Mouse (Mus musculus): Measurements from ENCODE around the gene Rsbn1l.
A peak's percentile ranks its signal among the peaks of the same experiment; 100 is the strongest.

Gene Rsbn1l

GRCm38 (mm10) chr5:20905437-20905836 lies 50.8 kb downstream of the Rsbn1l start:
- no peak for DNase-seq (ENCODE audit: low read depth, low spot score)

- DNase-seq (ENCODE audit: low read depth, low spot score) = no peak
These were observed 51.6 kb downstream of the Rsbn1l start for GRCm38 (mm10) chr5:20904647-20905046.

GRCm38 (mm10) chr5:20897446-20898167 lies 58.6 kb downstream of the Rsbn1l start:
- DNase-seq (ENCODE audit: low read depth, low spot score) = no peak

GRCm38 (mm10) chr5:20884036-20884620 lies 72.1 kb downstream of the Rsbn1l start:
- DNase-seq (ENCODE audit: low read depth, low spot score) = peak; percentile 59

GRCm38 (mm10) chr5:20881915-20882800 lies 74.0 kb downstream of the Rsbn1l start, which contains the start of the genes Phtf2 and Tmem60:
Phtf2 (minus strand) TSS chr5:20882124.
Tmem60 (plus strand) TSS chr5:20882191.
- DNase-seq (ENCODE audit: low read depth, low spot score) = peak; percentile 99

- peak; percentile 72 for DNase-seq (ENCODE audit: low read depth, low spot score)
These were observed 75.1 kb downstream of the Rsbn1l start for GRCm38 (mm10) chr5:20880797-20881775.

GRCm38 (mm10) chr5:20880386-20880785 lies 75.8 kb downstream of the Rsbn1l start:
- no peak for DNase-seq (ENCODE audit: low read depth, low spot score)

- no peak for DNase-seq (ENCODE audit: low read depth, low spot score)
These were observed 79.2 kb downstream of the Rsbn1l start for GRCm38 (mm10) chr5:20876934-20877426.

GRCm38 (mm10) chr5:20873146-20873545 lies 83.1 kb downstream of the Rsbn1l start:
- no peak for DNase-seq (ENCODE audit: low read depth, low spot score)

- no peak for DNase-seq (ENCODE audit: low read depth, low spot score)
These were observed 90.9 kb downstream of the Rsbn1l start for GRCm38 (mm10) chr5:20865193-20865755.

GRCm38 (mm10) chr5:20864216-20864969 lies 91.8 kb downstream of the Rsbn1l start:
- no peak for DNase-seq (ENCODE audit: low read depth, low spot score)

- no peak for DNase-seq (ENCODE audit: low read depth, low spot score)
These were observed 94.3 kb downstream of the Rsbn1l start for GRCm38 (mm10) chr5:20861901-20862300.

GRCm38 (mm10) chr5:20860565-20860964 lies 95.6 kb downstream of the Rsbn1l start:
- no peak for DNase-seq (ENCODE audit: low read depth, low spot score)

GRCm38 (mm10) chr5:20858404-20858803 lies 97.8 kb downstream of the Rsbn1l start:
- DNase-seq (ENCODE audit: low read depth, low spot score) = no peak

- no peak for DNase-seq (ENCODE audit: low read depth, low spot score)
These were observed 101.1 kb downstream of the Rsbn1l start for GRCm38 (mm10) chr5:20855066-20855465.

GRCm38 (mm10) chr5:20847010-20847409 lies 109.2 kb downstream of the Rsbn1l start:
- no peak for DNase-seq (ENCODE audit: low read depth, low spot score)

- no peak for DNase-seq (ENCODE audit: low read depth, low spot score)
These were observed 112.4 kb downstream of the Rsbn1l start for GRCm38 (mm10) chr5:20843816-20844215.

GRCm38 (mm10) chr5:20843405-20843804 lies 112.8 kb downstream of the Rsbn1l start:
- no peak for DNase-seq (ENCODE audit: low read depth, low spot score)

All from ZHBTc4 (cell line).